Mouse (Mus musculus) embryonic fibroblast, embryonic 13.5 days (primary cell): ENCODE data around the gene Aldh1a7.

Experiments
- CTCF ChIP-seq: IDR thresholded peaks from 2 replicates; pipeline ENCODE4 v1.5.1; 2011; ENCODE audit warnings: mild to moderate bottlenecking, control low read depth, low read length, moderate library complexity, borderline replicate concordance; ENCODE audit not compliant: insufficient read depth
- POLR2A ChIP-seq: IDR thresholded peaks from 2 replicates; pipeline ENCODE4 v1.6.1; 2011; ENCODE audit warnings: low read depth, mild to moderate bottlenecking, control low read depth, low read length, moderate library complexity

GRCm38 (mm10) chr19:20715093-20715492, 12.3 kb downstream of the Aldh1a7 start:
- TF ChIP-seq POLR2A (no peak), CTCF (no peak)
